Mouse (Mus musculus) stomach, embryonic 16.5 days (tissue): ENCODE measurements around the gene Acvr2b. TPM values are rescaled to one million over a fixed set of nuclear protein-coding genes. Genes with fewer than 3 reads are reported as not detected.
A peak's percentile ranks its signal among the peaks of the same experiment; 100 is the strongest.

Source experiments
- ATAC-seq: fragments of 200-750 bp; cut with Nextera tagmentation; 2 replicates; pipeline ENCODE4 v1.8.0; 2017; ENCODE audit warnings: moderate number of reproducible peaks, moderate TSS enrichment; ENCODE audit not compliant: insufficient read depth, low FRiP score
- H3K27ac ChIP-seq: fragments of 300-500 bp; sonication (generic); 2 replicates; pipeline ENCODE4 v1.5.1; 2014; ENCODE audit warnings: low read length
- H3K27me3 ChIP-seq: fragments of 300-500 bp; sonication (generic); 2 replicates; pipeline ENCODE4 v1.6.1; 2014; ENCODE audit warnings: low read length, control low read depth, mixed read lengths; ENCODE audit not compliant: control insufficient read depth, insufficient read depth
- H3K36me3 ChIP-seq: fragments of 300-500 bp; sonication (generic); 2 replicates; pipeline ENCODE4 v1.6.1; 2014; ENCODE audit warnings: low read length; ENCODE audit not compliant: control insufficient read depth, insufficient read depth
- H3K4me1 ChIP-seq: fragments of 300-500 bp; sonication (generic); 2 replicates; pipeline ENCODE4 v1.6.1; 2014; ENCODE audit warnings: low read length, control low read depth, mixed read lengths; ENCODE audit not compliant: control insufficient read depth, insufficient read depth
- H3K4me2 ChIP-seq: fragments of 300-500 bp; sonication (generic); 2 replicates; pipeline ENCODE4 v1.6.1; 2014; ENCODE audit warnings: low read depth, low read length, mixed read lengths
- H3K4me3 ChIP-seq: fragments of 300-500 bp; sonication (generic); replicated peaks from 2 replicates; pipeline ENCODE4 v1.5.1; 2014; ENCODE audit warnings: mild to moderate bottlenecking, low read length
- H3K9ac ChIP-seq: fragments of 300-500 bp; sonication (generic); 2 replicates; pipeline ENCODE4 v1.6.1; 2014; ENCODE audit warnings: low read length
- H3K9me3 ChIP-seq: fragments of 300-500 bp; sonication (generic); replicated peaks from 2 replicates; pipeline ENCODE4 v1.6.1; 2016; ENCODE audit warnings: low read length, control low read depth; ENCODE audit not compliant: control insufficient read depth
- WGBS: fragments of 180-500 bp; shearing (Covaris S2); extraction: QIAGEN DNeasy Blood & Tissue Kit; methylation state at CpG from one replicate; pipeline ENCODE4 v1.1.7; 2014; 5-methylcytosine and 5-hydroxymethylcytosine counted together
- polyA plus RNA-seq: library from polyadenylated mRNA; unstranded; fragments of >200 nt; fragmentation: Nextera tagmentation; extraction: Ambion mirVana; gene quantifications from 2 replicates; pipeline ENCODE4 v1.2.1, GENCODE M21; 2015

Gene Acvr2b
- 5.9 and 6.8 TPM in 2 replicates for polyA plus RNA-seq

DNA sequence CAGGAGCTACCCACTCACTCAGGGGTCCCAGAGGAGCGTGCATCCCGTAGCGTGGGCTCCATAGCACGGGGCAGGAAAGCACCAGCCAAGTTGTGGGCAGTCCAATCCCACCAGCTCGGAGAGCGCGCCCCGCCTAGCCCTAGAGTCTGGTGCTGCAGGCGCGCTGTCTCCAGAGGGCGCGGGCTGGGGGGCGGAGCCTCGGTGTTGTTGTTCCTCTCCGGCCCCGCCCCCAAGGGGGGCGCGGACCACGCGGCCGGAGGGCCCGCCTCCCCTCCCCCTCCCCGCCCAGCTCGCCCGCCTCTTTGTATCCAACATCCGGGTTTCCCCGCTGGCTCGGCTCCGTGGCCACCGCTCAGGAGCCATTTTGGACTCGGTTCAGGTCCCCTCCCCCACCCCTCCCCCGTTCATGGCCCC, at the start of gene Acvr2b:
Gene Acvr2b (plus strand): TSS at position 318 of the 414 bp plus-strand sequence.
- Histone ChIP-seq H3K9ac (peak within 1 kb of the TSS; percentile 98), H3K4me2 (peak within 1 kb of the TSS; percentile 98), H3K27ac (peak within 1 kb of the TSS; percentile 99), H3K27me3 (no peaks in the 10 kb centered on the region), H3K36me3 (no peaks in the 10 kb centered on the region), H3K4me3 (peak within 1 kb of the TSS; percentile 86), H3K9me3 (no peaks in the 10 kb centered on the region), H3K4me1 (peaks cover 9% of the 10 kb centered on the region; the same call in 1 of the 2 replicates)
- under 1% methylated on average over 30 of the region's 32 CpGs for WGBS
- ATAC-seq = peak; percentile 95

DNA sequence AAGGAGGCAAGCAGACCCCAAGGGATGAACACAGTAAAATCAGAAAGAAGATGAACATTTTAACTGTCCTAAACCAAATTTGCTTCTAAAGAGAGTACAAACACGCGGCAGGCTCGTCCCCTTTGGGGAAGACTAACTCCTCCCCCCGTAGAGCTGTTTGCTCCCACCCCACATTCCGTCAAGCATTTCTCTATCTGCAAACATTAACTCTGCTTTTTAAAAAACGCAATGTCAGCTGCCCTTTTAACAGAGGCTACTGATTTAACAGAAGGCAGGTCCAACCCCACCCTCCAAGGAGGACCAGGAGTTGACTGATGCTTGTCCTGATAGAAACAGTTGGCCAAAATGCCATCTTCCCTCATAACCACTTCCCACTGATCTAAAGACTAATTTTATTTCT, 48.0 kb upstream of the Acvr2b start:
- no peaks in the 10 kb centered on the region for H3K9me3 ChIP-seq
- no peak overlapping the region for H3K27ac ChIP-seq
- peaks cover 8% of the 10 kb centered on the region; the same call in 1 of the 2 replicates for H3K4me1 ChIP-seq
- H3K4me2 ChIP-seq = no peak overlapping the region
- WGBS = 56% methylated on average over 6 of the region's 6 CpGs
- no peak for ATAC-seq
- H3K4me3 ChIP-seq = no peak overlapping the region
- H3K27me3 ChIP-seq = no peaks in the 10 kb centered on the region
- H3K36me3 ChIP-seq = peaks cover 4% of the 10 kb centered on the region; the same call in 1 of the 2 replicates
- no peak overlapping the region for H3K9ac ChIP-seq

- Histone ChIP-seq H3K4me2 (no peak overlapping the region), H3K27me3 (no peaks in the 10 kb centered on the region), H3K9ac (no peak overlapping the region), H3K4me1 (peaks cover 8% of the 10 kb centered on the region; the same call in 1 of the 2 replicates), H3K9me3 (no peaks in the 10 kb centered on the region), H3K27ac (no peak overlapping the region), H3K36me3 (no peaks in the 10 kb centered on the region), H3K4me3 (no peak overlapping the region)
- no peak for ATAC-seq
- 70% methylated on average over 6 of the region's 6 CpGs for WGBS
These were observed 46.0 kb upstream of the Acvr2b start for GRCm38 (mm10) chr9:119355943-119356342.

DNA sequence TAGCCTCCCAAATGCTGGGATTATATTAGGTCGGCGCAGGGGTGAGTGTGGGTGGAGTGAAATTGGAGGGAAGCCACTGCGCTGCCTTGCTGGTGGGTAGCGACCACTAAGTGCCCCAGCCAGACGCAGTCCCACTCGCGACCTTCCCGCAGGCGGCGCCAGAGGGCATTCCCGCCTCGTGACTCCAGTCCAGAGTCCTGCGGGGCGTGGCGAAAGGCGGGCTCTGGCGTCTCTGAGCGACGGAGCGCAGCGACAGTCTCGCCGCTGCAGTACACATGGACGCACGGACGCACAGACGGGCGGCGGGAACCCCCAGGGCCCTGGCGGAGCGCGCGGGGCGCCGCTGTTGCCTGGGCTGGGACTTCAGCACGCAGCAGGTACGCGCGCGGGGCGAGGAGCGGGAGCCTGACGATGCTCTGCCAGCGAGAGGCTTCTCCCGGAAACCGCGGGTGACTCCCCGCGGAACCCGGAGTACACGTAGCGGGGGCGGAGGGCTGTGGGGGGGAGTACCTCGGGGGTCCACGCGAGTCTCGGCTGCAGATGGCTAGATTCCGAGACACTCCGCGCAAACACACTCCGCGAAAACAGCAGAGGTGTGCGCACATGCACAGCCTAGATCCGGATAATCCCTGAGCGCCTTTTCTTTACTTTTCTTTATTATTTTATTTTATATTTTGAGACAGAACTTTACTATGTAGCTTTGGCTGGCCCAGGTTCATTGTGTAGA, 44.4 kb upstream of the Acvr2b start, which contains the start of gene Xylb:
Gene Xylb (plus strand): TSS at position 51 of the 727 bp plus-strand sequence.
- no peaks in the 10 kb centered on the region for H3K9me3 ChIP-seq
- no peak within 1 kb of the TSS for H3K27ac ChIP-seq
- H3K9ac ChIP-seq = peak within 1 kb of the TSS; percentile 81
- no peaks in the 10 kb centered on the region for H3K36me3 ChIP-seq
- H3K27me3 ChIP-seq = no peaks in the 10 kb centered on the region
- peak within 1 kb of the TSS; percentile 95 for H3K4me2 ChIP-seq
- peaks cover 8% of the 10 kb centered on the region; the same call in 1 of the 2 replicates for H3K4me1 ChIP-seq
- 2% methylated on average over 65 of the region's 65 CpGs for WGBS
- H3K4me3 ChIP-seq = peak within 1 kb of the TSS; percentile 77
- ATAC-seq = peak; percentile 92

- Histone ChIP-seq H3K9me3 (no peaks in the 10 kb centered on the region), H3K9ac (peak overlapping the region; percentile 81), H3K27ac (no peak overlapping the region), H3K36me3 (no peaks in the 10 kb centered on the region), H3K4me2 (peak overlapping the region; percentile 95), H3K4me3 (peak overlapping the region; percentile 77), H3K27me3 (no peaks in the 10 kb centered on the region), H3K4me1 (peaks cover 8% of the 10 kb centered on the region; the same call in 1 of the 2 replicates)
- WGBS = 36% methylated on average over 9 of the region's 9 CpGs
- ATAC-seq = no peak
These were observed 43.9 kb upstream of the Acvr2b start for GRCm38 (mm10) chr9:119358058-119358429.

DNA sequence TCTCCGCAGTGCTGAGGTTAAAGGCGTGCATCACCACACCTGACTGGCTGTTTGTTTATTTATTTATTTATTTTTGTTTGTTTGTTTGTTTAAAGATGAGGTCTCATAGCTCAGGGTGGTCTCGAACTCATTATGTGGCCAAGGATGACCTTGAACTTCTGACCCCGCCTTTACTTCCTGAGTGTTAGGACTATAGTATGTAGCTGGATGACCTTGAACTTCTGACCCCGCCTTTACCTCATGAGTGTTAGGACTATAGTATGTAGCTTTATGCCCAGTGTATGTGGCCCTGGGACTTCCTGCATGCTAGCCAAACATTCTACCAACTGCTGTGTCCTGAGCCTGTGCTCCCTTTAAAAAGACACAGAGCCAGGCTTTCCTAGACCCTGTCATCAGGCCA, 40.5 kb upstream of the Acvr2b start:
- Histone ChIP-seq H3K27me3 (no peaks in the 10 kb centered on the region), H3K4me1 (peaks cover 8% of the 10 kb centered on the region; the same call in 1 of the 2 replicates), H3K4me2 (no peak overlapping the region), H3K9me3 (no peaks in the 10 kb centered on the region), H3K4me3 (no peak overlapping the region), H3K27ac (no peak overlapping the region), H3K36me3 (no peaks in the 10 kb centered on the region), H3K9ac (no peak overlapping the region)
- no peak for ATAC-seq
- WGBS = 86% methylated on average over 5 of the region's 5 CpGs

DNA sequence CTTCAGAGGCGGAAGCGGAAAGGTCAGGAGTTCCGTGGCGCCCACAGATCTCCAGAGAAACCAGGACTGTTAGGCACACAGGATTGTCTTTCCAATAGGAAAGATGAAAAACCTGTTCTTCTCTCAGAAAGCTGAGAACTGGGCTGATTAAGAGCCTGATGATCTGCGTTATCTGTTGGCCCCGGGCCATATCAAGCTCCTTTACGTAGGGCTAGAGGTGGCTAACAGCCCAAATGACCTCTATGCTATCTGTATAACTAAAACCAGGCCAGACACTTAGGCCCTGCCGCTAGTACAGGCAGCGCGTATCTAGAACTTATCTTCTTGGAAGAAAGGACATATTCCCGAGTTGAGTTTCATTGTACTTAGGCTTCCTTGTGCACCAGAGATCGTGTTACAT, 38.7 kb upstream of the Acvr2b start:
- no peaks in the 10 kb centered on the region for H3K27me3 ChIP-seq
- no peaks in the 10 kb centered on the region for H3K36me3 ChIP-seq
- H3K9ac ChIP-seq = no peak overlapping the region
- H3K4me3 ChIP-seq = no peak overlapping the region
- H3K9me3 ChIP-seq = no peaks in the 10 kb centered on the region
- WGBS = 77% methylated on average over 12 of the region's 12 CpGs
- no peak overlapping the region for H3K4me2 ChIP-seq
- peak; percentile 58; the same call in 1 of the 2 replicates for ATAC-seq
- 0 out of 2 replicates have a peak, but pooled peaks cover 1% of the 10 kb centered on the region for H3K4me1 ChIP-seq
- no peak overlapping the region for H3K27ac ChIP-seq

DNA sequence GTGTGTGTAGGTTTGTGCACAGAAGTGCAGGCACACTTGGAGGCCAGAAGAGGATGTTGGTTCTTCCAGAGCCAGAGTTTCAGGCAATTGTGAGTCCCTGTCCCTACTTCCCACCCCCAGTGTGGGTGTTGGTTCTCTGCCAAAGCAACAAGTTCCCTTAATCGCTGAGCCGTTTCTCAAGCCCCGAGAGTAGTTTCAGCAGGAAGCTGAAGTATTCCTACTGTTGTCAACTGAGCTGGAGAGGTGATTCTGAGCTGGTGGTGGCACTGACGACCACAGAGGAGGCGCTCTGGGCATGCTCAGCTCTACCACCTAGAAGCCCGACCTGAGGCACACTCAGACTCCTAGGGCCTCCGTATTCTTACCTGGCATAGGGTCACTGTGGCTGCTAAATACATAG, 36.6 kb upstream of the Acvr2b start, which contains the start of gene Slc22a14:
Gene Slc22a14 (minus strand): TSS at position 270 of the 400 bp plus-strand sequence.
- H3K9ac ChIP-seq = no peak within 1 kb of the TSS
- H3K27ac ChIP-seq = no peak within 1 kb of the TSS
- no peaks in the 10 kb centered on the region for H3K27me3 ChIP-seq
- no peaks in the 10 kb centered on the region for H3K36me3 ChIP-seq
- 75% methylated on average over 7 of the region's 7 CpGs for WGBS
- H3K4me3 ChIP-seq = no peak within 1 kb of the TSS
- no peak within 1 kb of the TSS for H3K4me2 ChIP-seq
- H3K4me1 ChIP-seq = no peaks in the 10 kb centered on the region
- no peaks in the 10 kb centered on the region for H3K9me3 ChIP-seq
- ATAC-seq = no peak

DNA sequence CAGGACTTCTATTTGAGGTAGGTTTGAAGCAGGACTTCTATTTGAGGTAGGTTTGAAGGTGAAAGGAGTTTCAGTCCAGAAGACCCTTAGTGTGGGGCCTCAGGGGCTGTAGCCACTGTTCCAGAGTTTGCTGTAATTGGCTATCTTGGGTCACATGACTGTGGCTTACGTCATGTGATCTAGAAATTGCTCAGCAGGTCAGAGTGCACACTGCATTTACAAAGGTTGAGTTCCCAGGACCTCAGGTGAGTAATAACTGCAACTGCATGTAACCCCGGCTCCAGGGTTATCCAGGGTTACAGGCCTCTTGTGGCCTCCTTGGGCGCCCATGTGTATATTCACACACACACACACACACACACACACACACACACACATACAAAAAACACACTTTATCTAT, 33.6 kb upstream of the Acvr2b start:
- 87% methylated on average over 3 of the region's 3 CpGs for WGBS
- no peak overlapping the region for H3K4me3 ChIP-seq
- no peak overlapping the region for H3K4me2 ChIP-seq
- ATAC-seq = no peak
- no peaks in the 10 kb centered on the region for H3K4me1 ChIP-seq
- no peaks in the 10 kb centered on the region for H3K9me3 ChIP-seq
- H3K9ac ChIP-seq = no peak overlapping the region
- no peaks in the 10 kb centered on the region for H3K27me3 ChIP-seq
- no peaks in the 10 kb centered on the region for H3K36me3 ChIP-seq
- H3K27ac ChIP-seq = no peak overlapping the region
